Mouse (Mus musculus) heart, embryonic 12.5 days (tissue): ENCODE results near the gene Vdr. TPM values are rescaled to one million over a fixed set of nuclear protein-coding genes. Genes with fewer than 3 reads are reported as not detected.
A peak's percentile ranks its signal among the peaks of the same experiment; 100 is the strongest.

ENCODE experiments used
- ATAC-seq: fragments of 200-750 bp; cut with Nextera tagmentation; 2 replicates; pipeline ENCODE4 v1.8.0; 2017; ENCODE audit warnings: moderate TSS enrichment, moderate library complexity; ENCODE audit not compliant: insufficient number of reproducible peaks, low FRiP score
- H3K27ac ChIP-seq: fragments of 300-500 bp; sonication (generic); 2 replicates; pipeline ENCODE4 v1.5.1; 2016; ENCODE audit warnings: mild to moderate bottlenecking, moderate library complexity; ENCODE audit not compliant: poor library complexity, severe bottlenecking
- H3K27me3 ChIP-seq: fragments of 300-500 bp; sonication (generic); replicated peaks from 2 replicates; pipeline ENCODE4 v1.6.1; 2016; ENCODE audit warnings: mild to moderate bottlenecking, moderate library complexity
- H3K36me3 ChIP-seq: fragments of 300-500 bp; sonication (generic); 2 replicates; pipeline ENCODE4 v1.6.1; 2016; ENCODE audit warnings: mild to moderate bottlenecking, moderate library complexity
- H3K4me1 ChIP-seq: fragments of 300-500 bp; sonication (generic); replicated peaks from 2 replicates; pipeline ENCODE4 v1.6.1; 2016; ENCODE audit warnings: mild to moderate bottlenecking
- H3K4me2 ChIP-seq: fragments of 300-500 bp; sonication (generic); 2 replicates; pipeline ENCODE4 v1.6.1; 2016; ENCODE audit warnings: mild to moderate bottlenecking, moderate library complexity
- H3K4me3 ChIP-seq: fragments of 300-500 bp; sonication (generic); 2 replicates; pipeline ENCODE4 v1.5.1; 2016; ENCODE audit warnings: mild to moderate bottlenecking
- H3K9ac ChIP-seq: fragments of 300-500 bp; sonication (generic); 2 replicates; pipeline ENCODE4 v1.6.1; 2016; ENCODE audit warnings: mild to moderate bottlenecking, moderate library complexity
- H3K9me3 ChIP-seq: fragments of 300-500 bp; sonication (generic); replicated peaks from 2 replicates; pipeline ENCODE4 v1.6.1; 2016; ENCODE audit warnings: mild to moderate bottlenecking, moderate library complexity
- WGBS: fragments of 180-500 bp; shearing (Covaris S2); methylation state at CpG from one replicate; pipeline ENCODE4 v1.1.7; 2016; 5-methylcytosine and 5-hydroxymethylcytosine counted together
- polyA plus RNA-seq: library from polyadenylated mRNA; unstranded; fragments of >200 nt; fragmentation: Nextera tagmentation; extraction: Ambion mirVana; gene quantifications from 2 replicates; pipeline ENCODE4 v1.2.1, GENCODE M21; 2016

Gene Vdr
- polyA plus RNA-seq, 1 experiment from 2014 or later, result 1.4 TPM

DNA sequence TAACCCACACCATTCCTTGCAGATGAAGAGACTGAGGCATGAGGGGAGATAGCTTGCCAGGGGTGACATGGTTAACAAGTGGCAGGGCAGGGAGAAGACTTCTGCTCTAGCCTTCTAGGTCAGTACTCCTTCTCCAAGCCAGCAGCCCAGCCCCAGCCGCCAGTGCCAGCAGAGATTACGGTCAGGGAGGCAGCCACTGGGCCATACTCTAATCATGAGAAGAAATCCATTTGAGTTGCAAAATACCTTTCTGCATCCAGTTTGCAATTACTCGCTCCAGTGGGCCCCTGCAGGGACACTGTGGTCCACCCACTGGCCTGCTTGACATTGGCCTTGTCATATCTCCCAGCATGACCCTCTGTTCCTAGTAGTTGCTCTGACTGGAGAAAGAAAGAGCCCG is 72.0 kb downstream of the Vdr start:
- no peak overlapping the region for H3K9ac ChIP-seq
- peaks cover 47% of the 10 kb centered on the region for H3K4me1 ChIP-seq
- H3K36me3 ChIP-seq, result no peaks in the 10 kb centered on the region
- H3K4me2 ChIP-seq, result no peak overlapping the region
- no peaks in the 10 kb centered on the region for H3K9me3 ChIP-seq
- 76% methylated on average over 4 of the region's 4 CpGs for WGBS
- no peak overlapping the region for H3K27ac ChIP-seq
- H3K27me3 ChIP-seq, result no peaks in the 10 kb centered on the region
- no peak overlapping the region for H3K4me3 ChIP-seq
- ATAC-seq, result no peak

DNA sequence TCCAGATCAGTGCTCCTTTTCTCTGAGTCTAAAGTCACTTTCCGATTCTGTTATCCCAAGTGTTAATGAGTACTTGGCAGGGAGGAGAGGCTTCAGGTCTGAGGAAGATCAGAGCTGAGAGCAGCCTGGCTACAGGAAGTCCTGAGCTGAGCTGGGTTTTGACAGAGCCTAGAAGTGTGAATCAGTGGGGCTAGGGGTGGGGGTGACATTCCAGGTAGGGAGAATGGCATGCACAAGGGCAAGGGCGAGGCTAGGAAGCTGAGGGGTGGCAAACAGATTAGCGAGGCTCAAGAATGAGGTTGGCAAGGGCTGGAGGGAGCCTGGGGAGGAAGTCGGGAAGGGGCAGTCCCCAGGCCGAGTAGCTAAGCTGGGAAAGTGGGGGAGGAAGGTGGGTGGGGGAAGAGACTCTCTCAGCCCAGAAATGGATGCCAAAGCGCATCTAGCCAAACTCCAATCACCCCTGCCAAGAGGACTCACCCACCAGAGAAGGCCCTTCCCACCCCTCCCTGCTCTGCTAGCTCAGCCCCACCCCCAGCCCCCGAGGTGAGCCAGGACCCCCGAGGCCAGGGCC is 72.9 kb downstream of the Vdr start:
- Histone ChIP-seq H3K4me2 (peak overlapping the region; percentile 0; the same call in 1 of the 2 replicates), H3K27me3 (no peaks in the 10 kb centered on the region), H3K9ac (0 out of 2 replicates have a peak overlapping the region, but pooled peaks have one; percentile 31), H3K4me1 (peaks cover 55% of the 10 kb centered on the region), H3K36me3 (no peaks in the 10 kb centered on the region), H3K4me3 (no peak overlapping the region), H3K9me3 (no peaks in the 10 kb centered on the region), H3K27ac (peak overlapping the region; percentile 52)
- 12% methylated on average over 8 of the region's 8 CpGs for WGBS
- ATAC-seq, result no peak

DNA sequence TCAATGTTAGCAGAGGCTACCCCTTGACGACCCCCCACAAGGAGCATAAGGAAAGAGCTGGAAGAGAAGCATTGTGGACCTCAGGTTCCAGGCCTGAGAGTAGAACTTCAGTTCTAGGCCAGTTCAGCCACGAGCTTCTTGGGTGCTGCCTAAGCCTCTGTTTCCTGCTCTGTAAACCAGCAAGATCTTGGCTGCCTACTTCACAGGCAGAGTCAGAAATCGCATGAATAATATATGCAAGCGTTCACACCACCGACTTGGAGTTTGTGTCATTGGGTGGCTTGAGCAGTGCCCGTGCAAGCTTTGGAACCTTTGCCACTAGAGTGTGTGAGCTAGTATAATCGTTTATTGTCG is 73.6 kb downstream of the Vdr start:
- Histone ChIP-seq H3K4me1 (peaks cover 62% of the 10 kb centered on the region), H3K27me3 (no peaks in the 10 kb centered on the region), H3K4me3 (no peak overlapping the region), H3K27ac (no peak overlapping the region), H3K9me3 (no peaks in the 10 kb centered on the region), H3K36me3 (no peaks in the 10 kb centered on the region), H3K9ac (no peak overlapping the region), H3K4me2 (no peak overlapping the region)
- 55% methylated on average over 8 of the region's 8 CpGs for WGBS
- ATAC-seq, result no peak

DNA sequence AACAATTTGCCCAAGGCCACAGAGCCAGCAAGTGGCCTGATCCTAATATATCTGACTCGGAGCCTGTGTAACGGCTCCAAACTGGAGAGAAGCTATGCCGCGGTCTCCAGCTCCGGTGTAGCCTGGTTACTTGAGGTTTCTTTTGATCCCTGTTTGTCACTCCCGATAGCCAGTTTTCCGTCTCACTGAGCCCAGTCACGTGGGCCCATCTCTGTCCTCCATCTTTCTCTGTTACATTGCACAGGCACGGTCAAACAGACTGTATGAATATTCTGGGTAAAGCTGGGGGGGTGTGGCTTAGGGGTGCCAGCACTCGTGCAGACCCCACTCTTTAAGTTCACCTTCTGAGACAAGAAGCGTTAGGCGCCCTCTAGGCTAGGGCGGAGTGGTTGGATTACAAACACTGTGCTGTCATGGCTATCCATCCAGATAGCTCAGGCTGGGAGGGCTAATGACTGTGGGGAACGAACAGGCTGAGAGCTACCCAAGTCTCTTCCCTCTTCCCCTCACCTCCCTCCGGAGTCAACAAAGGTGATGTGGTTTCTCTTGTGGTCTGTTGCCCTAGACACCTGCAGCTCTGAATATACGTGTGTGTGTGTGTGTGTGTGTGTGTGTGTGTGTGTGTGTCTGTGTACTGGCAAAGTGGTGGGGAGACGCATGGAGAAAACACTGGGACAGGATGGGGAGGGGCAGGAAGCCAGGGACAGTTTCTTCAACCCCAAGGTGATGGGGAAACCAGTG is 74.1 kb downstream of the Vdr start:
- peaks cover 65% of the 10 kb centered on the region for H3K4me1 ChIP-seq
- no peak for ATAC-seq
- no peaks in the 10 kb centered on the region for H3K9me3 ChIP-seq
- H3K4me2 ChIP-seq, result no peak overlapping the region
- H3K27me3 ChIP-seq, result no peaks in the 10 kb centered on the region
- H3K36me3 ChIP-seq, result no peaks in the 10 kb centered on the region
- no peak overlapping the region for H3K9ac ChIP-seq
- H3K27ac ChIP-seq, result no peak overlapping the region
- no peak overlapping the region for H3K4me3 ChIP-seq
- WGBS, result 43% methylated on average over 17 of the region's 17 CpGs

DNA sequence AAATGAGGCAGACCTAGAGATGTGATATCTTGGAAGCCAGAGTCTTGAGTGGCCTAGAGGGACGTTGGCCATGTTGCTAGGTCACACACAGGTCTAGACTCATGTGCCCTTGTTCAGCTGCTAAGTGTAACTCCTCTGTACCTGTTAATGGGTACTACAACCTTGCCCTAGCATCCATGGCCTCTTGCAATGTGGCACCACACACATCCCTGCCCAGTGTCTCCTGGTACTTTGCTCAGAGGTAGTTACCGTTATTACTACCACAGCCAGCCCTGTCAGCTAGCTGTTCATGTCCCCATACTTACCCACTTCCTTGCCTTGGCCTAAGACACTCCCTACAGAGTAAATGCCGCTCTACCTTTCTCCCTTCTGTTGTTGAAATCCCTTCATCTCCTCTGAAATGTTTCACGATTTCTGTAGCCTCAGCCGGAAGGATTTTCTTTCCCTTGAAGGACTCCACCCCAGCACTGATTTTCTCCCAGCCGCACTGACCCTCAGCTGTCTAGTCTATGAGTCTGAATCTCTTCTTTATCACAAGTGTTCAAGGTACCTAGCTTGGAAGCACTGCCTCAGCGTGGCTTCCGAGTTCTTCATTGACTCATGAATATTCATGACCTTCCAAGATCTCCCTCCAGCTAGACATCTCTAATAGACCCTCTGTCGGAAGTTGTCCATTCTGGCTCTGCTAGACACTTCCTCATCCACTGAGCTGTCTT is 77.5 kb downstream of the Vdr start:
- Histone ChIP-seq H3K36me3 (no peaks in the 10 kb centered on the region), H3K4me2 (peak overlapping the region; percentile 90), H3K4me1 (peaks cover 63% of the 10 kb centered on the region), H3K9me3 (no peaks in the 10 kb centered on the region), H3K27ac (peak overlapping the region; percentile 60), H3K27me3 (no peaks in the 10 kb centered on the region), H3K9ac (0 out of 2 replicates have a peak overlapping the region, but pooled peaks have one; percentile 100), H3K4me3 (no peak overlapping the region)
- no peak for ATAC-seq
- WGBS, result 55% methylated on average over 9 of the region's 9 CpGs

DNA sequence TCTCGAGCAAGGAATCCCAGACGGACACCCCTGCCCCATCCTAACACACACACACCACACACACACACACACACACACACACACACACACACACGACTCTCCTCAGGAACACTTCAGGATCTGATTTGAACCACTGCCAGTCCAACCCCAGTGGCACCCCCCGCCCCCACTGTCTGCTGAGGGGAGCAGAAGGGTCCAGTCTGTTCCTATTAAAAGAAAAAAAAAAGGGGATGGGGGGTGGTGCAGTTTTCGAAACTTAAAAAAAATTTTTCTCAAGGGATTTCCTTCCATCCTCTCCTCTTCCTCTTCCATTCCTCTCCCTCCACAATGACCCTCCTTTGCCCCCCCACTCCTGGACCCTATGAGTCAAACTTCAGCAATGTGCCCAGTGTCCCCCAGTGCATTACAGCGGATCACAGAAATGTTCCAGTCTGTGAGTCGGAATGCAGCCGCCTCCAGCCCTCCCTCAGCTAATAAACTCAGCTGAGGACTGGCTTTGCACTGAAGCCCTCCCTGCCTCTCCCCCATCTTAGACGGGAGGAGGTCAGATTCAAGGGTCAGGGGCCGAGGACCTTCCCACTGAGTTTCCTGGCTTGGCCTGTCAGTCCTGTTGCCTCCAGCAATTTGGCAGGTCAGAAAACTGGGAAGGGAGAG is 78.3 kb downstream of the Vdr start:
- Histone ChIP-seq H3K36me3 (no peaks in the 10 kb centered on the region), H3K9me3 (no peaks in the 10 kb centered on the region), H3K4me1 (peaks cover 60% of the 10 kb centered on the region), H3K4me3 (peak overlapping the region; percentile 88), H3K9ac (peak overlapping the region; percentile 100), H3K27ac (peak overlapping the region; percentile 97), H3K4me2 (peak overlapping the region; percentile 90), H3K27me3 (no peaks in the 10 kb centered on the region)
- no peak for ATAC-seq
- WGBS, result 5% methylated on average over 10 of the region's 10 CpGs

DNA sequence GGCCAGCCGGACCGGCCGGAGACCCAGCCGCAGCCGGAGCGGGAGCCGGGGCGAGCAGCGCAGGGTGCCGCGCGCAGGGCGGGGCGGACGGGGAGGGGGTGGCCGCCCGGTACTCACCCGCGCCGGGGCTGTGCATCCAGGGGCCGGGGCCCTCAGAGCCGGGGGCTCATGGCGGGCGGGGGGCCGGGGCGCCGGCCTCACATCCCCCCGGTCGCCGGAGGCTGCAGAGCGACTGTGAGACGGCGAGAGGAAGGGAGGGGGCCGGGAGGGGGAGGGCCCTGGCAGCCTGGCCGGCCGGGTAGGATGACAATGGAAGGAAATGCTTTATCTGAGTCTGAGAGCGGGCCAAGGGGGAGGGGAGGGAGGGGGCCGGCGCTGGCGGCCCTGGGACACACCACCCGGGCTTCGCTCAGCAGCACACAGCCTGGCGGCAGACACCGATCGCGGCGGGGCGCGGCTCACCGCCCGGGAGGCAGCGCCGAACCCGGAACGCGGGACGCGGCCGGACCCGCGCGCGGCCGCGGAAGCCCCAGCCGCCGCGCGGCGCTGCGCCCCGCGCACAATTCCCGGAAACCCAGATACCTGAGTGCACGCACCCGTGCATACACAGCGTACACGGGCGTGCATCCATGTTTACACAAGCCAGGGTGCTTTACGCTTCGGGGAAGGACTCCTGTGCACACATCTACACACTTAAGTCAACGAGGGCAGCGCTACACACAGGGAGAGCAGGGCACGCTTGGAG is 79.0 kb downstream of the Vdr start:
- H3K27me3 ChIP-seq, result no peaks in the 10 kb centered on the region
- H3K9ac ChIP-seq, result peak overlapping the region; percentile 100
- peak overlapping the region; percentile 88 for H3K4me3 ChIP-seq
- H3K27ac ChIP-seq, result peak overlapping the region; percentile 97
- ATAC-seq, result peak; percentile 91
- H3K4me2 ChIP-seq, result peak overlapping the region; percentile 90
- WGBS, result under 1% methylated on average over 72 of the region's 84 CpGs
- peaks cover 60% of the 10 kb centered on the region for H3K4me1 ChIP-seq
- H3K36me3 ChIP-seq, result no peaks in the 10 kb centered on the region
- H3K9me3 ChIP-seq, result no peaks in the 10 kb centered on the region

DNA sequence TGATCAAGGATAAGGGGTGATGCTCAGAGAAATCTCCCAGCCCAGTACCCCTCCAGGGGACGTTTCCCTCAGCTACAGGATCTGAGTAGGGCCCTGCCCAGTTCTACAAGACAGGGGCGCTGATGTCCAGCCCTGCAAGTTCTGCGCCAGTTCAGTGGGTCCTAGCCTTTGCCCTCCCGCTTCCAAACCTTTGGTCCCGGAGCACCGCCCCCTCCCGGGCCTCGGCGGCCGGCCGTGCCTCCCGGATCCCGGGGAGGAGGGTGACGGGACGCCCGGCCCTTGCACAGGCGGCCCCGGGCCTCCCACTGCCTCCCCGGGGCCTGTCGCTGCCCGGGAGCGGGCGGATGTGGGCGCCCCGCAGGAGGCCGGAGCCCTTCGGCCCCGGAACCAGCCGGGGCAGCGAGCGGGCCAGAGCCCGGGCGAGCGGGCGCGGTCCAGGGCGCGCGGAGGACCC is 79.6 kb downstream of the Vdr start:
- H3K4me1 ChIP-seq, result peaks cover 61% of the 10 kb centered on the region
- H3K9me3 ChIP-seq, result no peaks in the 10 kb centered on the region
- H3K27ac ChIP-seq, result peak overlapping the region; percentile 97
- H3K27me3 ChIP-seq, result no peaks in the 10 kb centered on the region
- ATAC-seq, result 0 out of 2 replicates have a peak, but pooled peaks have one; percentile 13
- H3K9ac ChIP-seq, result peak overlapping the region; percentile 100
- peak overlapping the region; percentile 90 for H3K4me2 ChIP-seq
- H3K4me3 ChIP-seq, result peak overlapping the region; percentile 88
- under 1% methylated on average over 38 of the region's 39 CpGs for WGBS
- H3K36me3 ChIP-seq, result no peaks in the 10 kb centered on the region

DNA sequence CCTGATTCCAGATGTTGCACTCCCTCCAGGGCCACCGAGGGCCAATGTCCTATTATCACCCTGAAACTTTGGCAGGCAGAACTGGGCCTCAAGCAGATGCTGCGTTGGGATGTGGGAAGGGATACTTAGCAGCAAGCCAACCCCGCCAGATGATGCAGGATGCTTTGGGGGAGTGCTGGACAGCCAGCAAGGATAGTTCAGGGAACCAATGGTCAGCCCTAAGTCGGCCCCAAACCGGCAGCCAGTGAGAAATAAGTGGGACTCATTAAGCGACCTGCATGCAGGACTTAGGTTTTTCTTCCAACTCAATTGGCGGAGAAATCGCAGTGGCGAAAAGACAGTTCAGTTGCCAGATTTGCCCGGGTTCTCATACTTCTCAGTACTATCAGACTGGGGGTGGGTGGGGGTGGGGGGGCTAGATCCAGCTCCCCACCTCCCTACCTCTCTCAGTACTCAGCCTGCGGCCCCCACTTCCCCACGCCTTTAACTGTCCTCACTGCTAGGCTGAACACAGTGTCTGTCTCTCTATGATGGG is 80.1 kb downstream of the Vdr start:
- Histone ChIP-seq H3K27me3 (no peaks in the 10 kb centered on the region), H3K36me3 (no peaks in the 10 kb centered on the region), H3K9ac (peak overlapping the region; percentile 100), H3K4me2 (peak overlapping the region; percentile 90), H3K4me3 (peak overlapping the region; percentile 88), H3K9me3 (no peaks in the 10 kb centered on the region), H3K4me1 (peaks cover 66% of the 10 kb centered on the region), H3K27ac (peak overlapping the region; percentile 97)
- 18% methylated on average over 12 of the region's 12 CpGs for WGBS
- no peak for ATAC-seq

DNA sequence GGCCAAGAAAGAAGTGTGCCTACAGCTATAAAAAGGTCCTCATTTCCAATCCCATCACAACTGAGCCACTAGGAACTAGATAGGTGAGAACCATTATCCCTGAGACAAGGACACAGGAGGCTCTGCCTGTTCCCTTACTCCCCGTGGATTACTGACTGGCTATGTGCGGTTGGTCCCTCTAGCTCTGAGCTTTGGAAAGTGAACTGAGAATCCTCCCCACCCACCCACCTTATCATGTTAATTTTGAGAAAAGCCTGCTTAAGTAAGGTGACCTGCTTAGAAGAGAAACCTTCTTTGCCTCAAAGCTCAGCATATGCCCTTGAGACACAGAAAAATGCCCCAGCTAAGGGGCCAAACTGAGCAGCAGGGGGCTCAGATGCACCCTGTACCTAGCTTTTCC is 81.0 kb downstream of the Vdr start:
- H3K9ac ChIP-seq, result peak overlapping the region; percentile 100
- no peaks in the 10 kb centered on the region for H3K36me3 ChIP-seq

More for the DNA sequence above, 81.0 kb downstream of the Vdr start:
- Histone ChIP-seq H3K4me2 (peak overlapping the region; percentile 90), H3K4me3 (peak overlapping the region; percentile 88), H3K27ac (peak overlapping the region; percentile 97), H3K4me1 (peaks cover 75% of the 10 kb centered on the region), H3K27me3 (no peaks in the 10 kb centered on the region), H3K9me3 (no peaks in the 10 kb centered on the region)
- WGBS, result 34% methylated on average over 2 of the region's 2 CpGs
- no peak for ATAC-seq
